ENCODE assay signal across 27 mouse cellular contexts in the genomic region with DNA sequence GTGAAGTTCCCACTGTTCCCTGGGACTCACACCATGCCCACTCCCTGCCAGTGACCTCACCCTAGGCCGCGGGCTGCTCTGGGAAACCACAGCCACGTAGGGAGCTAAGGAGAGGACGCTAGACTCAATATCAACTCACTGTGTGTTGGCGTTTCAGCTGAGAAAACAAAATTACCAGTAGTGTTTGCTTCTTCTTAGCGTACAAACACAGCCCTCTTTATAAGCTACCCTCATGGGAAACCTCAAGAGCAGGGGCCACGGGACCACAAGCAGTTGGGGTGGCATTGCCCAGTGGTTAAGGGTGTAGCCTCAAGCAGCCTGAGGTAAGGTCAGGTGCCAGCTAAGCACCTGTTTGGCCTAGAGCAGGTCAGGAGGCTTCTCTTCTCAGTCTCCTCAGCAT.
"Had no signal": no experiment of that assay in that cellular context is flagged by ENCODE, and none has a peak within 500 bp of the region (broad histone marks: within the 10 kb centered on the region; RNA-seq: fewer than 3 reads in every experiment).

No protein-coding gene starts in this region.

- H3K27ac ChIP-seq: embryonic facial prominence, embryonic 10.5 days; embryonic facial prominence, embryonic 12.5 days; embryonic facial prominence, embryonic 13.5 days; embryonic facial prominence, embryonic 15.5 days; forebrain, embryonic 10.5 days; forebrain, embryonic 12.5 days; forebrain, embryonic 13.5 days; forebrain, embryonic 15.5 days; gastrocnemius, adult 2 months had no signal

- H3K4me1 ChIP-seq: embryonic facial prominence, embryonic 10.5 days; embryonic facial prominence, embryonic 12.5 days; forebrain, embryonic 10.5 days; forebrain, embryonic 12.5 days; forebrain, embryonic 13.5 days had no signal

- ATAC-seq: forebrain, embryonic 13.5 days; forebrain, embryonic 14.5 days; forebrain, embryonic 15.5 days; forebrain, embryonic 16.5 days; forebrain, postnatal 0 days had no signal

- H3K36me3 ChIP-seq: embryonic facial prominence, embryonic 10.5 days; embryonic facial prominence, embryonic 12.5 days; embryonic facial prominence, embryonic 13.5 days; embryonic facial prominence, embryonic 15.5 days; forebrain, embryonic 10.5 days; forebrain, embryonic 12.5 days; forebrain, embryonic 15.5 days had no signal

- DNase-seq: cerebellum, adult 18-20 months; cerebellum, adult 2 months; cerebellum, adult 8-10 months; cerebellum, adult 9-10 months; cerebellum, adult 9-11 months; cerebellum, postnatal 10 days; cerebellum, postnatal 14 days; cerebellum, postnatal 25 days; cerebellum, postnatal 36 days; embryo, embryonic 11 days; forebrain, postnatal 0 days; gastrocnemius, adult 2 months; gastrocnemius, postnatal 10 days; gastrocnemius, postnatal 14 days; gastrocnemius, postnatal 25 days; gastrocnemius, postnatal 36 days had no signal

- H3K4me3 ChIP-seq: embryonic facial prominence, embryonic 10.5 days; embryonic facial prominence, embryonic 12.5 days; embryonic facial prominence, embryonic 13.5 days; embryonic facial prominence, embryonic 15.5 days; erythroblast, embryonic 14.5 days; forebrain, embryonic 10.5 days; forebrain, embryonic 12.5 days; forebrain, embryonic 13.5 days; forebrain, embryonic 15.5 days; gastrocnemius, adult 2 months had no signal

- H3K4me2 ChIP-seq: embryonic facial prominence, embryonic 12.5 days; embryonic facial prominence, embryonic 13.5 days; embryonic facial prominence, embryonic 15.5 days; forebrain, embryonic 12.5 days; forebrain, embryonic 13.5 days; forebrain, embryonic 15.5 days had no signal

- H3K27me3 ChIP-seq: embryonic facial prominence, embryonic 12.5 days; embryonic facial prominence, embryonic 13.5 days; embryonic facial prominence, embryonic 15.5 days; forebrain, embryonic 12.5 days; forebrain, embryonic 13.5 days; forebrain, embryonic 15.5 days had no signal

- H3K9ac ChIP-seq: embryonic facial prominence, embryonic 12.5 days; embryonic facial prominence, embryonic 13.5 days; embryonic facial prominence, embryonic 15.5 days; forebrain, embryonic 12.5 days; forebrain, embryonic 13.5 days; forebrain, embryonic 15.5 days; forebrain, postnatal 0 days had no signal

- H3K9me3 ChIP-seq: embryonic facial prominence, embryonic 12.5 days; embryonic facial prominence, embryonic 15.5 days had no signal
